Mouse (Mus musculus): Measurements from ENCODE around the gene Cradd. TPM values are rescaled to one million over a fixed set of nuclear protein-coding genes. Genes with fewer than 3 reads are reported as not detected.
A peak's percentile ranks its signal among the peaks of the same experiment; 100 is the strongest.

Gene Cradd
- polyA plus RNA-seq, 1 experiment, result 6.2 TPM

- Histone ChIP-seq H3K4me3 (ENCODE audit: insufficient read depth, low read depth, low read length) (peak overlapping the region; percentile 9; the same call in 1 of the 2 replicates), H3K4me1 (ENCODE audit: control insufficient read depth, insufficient read depth, insufficient read length, low read length) (peaks cover 24% of the 10 kb centered on the region), H3K27ac (replicated peaks; ENCODE audit: low read depth, low read length) (peak overlapping the region; percentile 97)
Measured at GRCm38 (mm10) chr10:95317581-95318391, 6.1 kb downstream of the Cradd start.

DNA sequence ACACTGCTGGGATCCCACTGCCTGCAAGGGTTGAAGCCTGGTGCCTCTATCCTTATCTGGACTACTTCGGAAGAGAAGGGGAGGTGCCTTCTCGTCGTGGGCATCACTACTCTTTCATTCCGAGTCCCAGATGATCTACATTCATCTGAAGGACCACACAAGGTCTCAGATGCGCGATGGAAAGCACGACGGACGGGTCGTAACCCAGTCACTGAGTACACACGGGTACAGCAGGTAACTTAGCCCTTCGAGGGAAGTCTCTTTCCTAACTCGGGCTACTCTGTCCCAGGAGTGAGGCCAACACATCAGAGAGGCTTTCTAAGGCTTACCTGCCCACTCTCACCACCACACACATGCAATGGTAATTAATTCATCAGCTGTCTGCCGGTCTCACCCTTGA, 6.8 kb downstream of the Cradd start:
- no peak overlapping the region for H3K4me3 ChIP-seq (ENCODE audit: insufficient read depth, low read depth, low read length)
- H3K4me1 ChIP-seq (ENCODE audit: control insufficient read depth, insufficient read depth, insufficient read length, low read length), result peaks cover 18% of the 10 kb centered on the region
- H3K27ac ChIP-seq (replicated peaks; ENCODE audit: low read depth, low read length), result peak overlapping the region; percentile 97

DNA sequence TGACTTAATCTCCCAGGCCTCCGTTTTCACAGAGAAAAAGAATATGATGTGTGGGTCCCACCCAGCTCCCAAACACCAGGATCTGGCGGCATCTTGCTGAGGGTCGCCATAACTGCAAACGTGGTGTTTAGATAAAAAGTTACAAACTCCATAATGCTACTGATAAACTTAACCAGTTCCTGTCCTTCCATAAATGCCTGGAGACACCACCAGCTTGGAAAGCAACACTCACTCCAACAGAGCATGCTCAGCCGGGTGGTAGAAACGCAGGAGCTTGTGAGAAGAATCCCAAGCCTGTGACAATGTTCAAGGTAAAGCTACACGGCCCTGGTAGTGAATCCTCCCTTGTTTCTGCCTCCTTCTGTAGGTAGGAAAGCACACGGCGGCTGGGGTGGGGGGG, 7.3 kb downstream of the Cradd start:
- H3K27ac ChIP-seq (replicated peaks; ENCODE audit: low read depth, low read length), result no peak overlapping the region
- H3K4me3 ChIP-seq (ENCODE audit: insufficient read depth, low read depth, low read length), result no peak overlapping the region
- peaks cover 18% of the 10 kb centered on the region for H3K4me1 ChIP-seq (ENCODE audit: control insufficient read depth, insufficient read depth, insufficient read length, low read length)

DNA sequence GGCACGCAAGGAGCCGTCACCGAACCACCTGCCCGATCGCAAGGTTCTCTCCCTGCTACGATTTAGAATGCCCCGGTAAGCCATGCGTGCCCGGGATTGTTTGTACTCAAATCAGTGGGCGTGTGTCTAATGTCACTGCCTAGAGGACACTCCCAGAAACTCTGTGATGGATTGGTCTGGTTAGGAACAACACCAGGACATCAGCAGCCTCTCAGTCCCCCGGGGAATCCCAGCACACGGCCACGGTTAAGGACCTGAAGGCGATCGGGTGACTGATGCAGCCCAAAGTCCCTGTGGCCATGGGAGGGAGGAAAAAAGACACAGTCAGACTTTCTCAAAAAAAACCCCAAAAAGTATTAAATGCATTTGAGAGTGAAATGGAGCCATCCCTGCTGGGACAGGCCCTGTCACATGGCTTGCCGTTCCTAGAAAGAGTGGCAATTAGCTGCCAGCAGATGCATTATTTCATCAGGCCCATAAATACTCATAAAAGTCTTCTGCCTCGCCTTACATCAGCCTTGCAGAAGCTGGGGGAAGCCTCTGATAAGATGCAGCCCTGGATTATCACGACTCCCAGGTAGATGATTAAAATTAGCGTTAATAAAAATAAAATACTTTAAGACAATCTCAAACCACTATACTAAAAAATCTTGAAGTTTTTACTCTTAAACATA, 8.0 kb downstream of the Cradd start:
- Histone ChIP-seq H3K4me3 (ENCODE audit: insufficient read depth, low read depth, low read length) (no peak overlapping the region), H3K4me1 (ENCODE audit: control insufficient read depth, insufficient read depth, insufficient read length, low read length) (peaks cover 16% of the 10 kb centered on the region), H3K27ac (replicated peaks; ENCODE audit: low read depth, low read length) (no peak overlapping the region)

- Histone ChIP-seq H3K4me3 (ENCODE audit: insufficient read depth, low read depth, low read length) (no peak overlapping the region), H3K27ac (replicated peaks; ENCODE audit: low read depth, low read length) (no peak overlapping the region), H3K4me1 (ENCODE audit: control insufficient read depth, insufficient read depth, insufficient read length, low read length) (peaks cover 16% of the 10 kb centered on the region)
Measured at GRCm38 (mm10) chr10:95315321-95315720, 8.6 kb downstream of the Cradd start.

- Histone ChIP-seq H3K4me3 (ENCODE audit: insufficient read depth, low read depth, low read length) (no peak overlapping the region), H3K4me1 (ENCODE audit: control insufficient read depth, insufficient read depth, insufficient read length, low read length) (peaks cover 15% of the 10 kb centered on the region), H3K27ac (replicated peaks; ENCODE audit: low read depth, low read length) (no peak overlapping the region)
Measured at GRCm38 (mm10) chr10:95314019-95314418, 9.9 kb downstream of the Cradd start.

DNA sequence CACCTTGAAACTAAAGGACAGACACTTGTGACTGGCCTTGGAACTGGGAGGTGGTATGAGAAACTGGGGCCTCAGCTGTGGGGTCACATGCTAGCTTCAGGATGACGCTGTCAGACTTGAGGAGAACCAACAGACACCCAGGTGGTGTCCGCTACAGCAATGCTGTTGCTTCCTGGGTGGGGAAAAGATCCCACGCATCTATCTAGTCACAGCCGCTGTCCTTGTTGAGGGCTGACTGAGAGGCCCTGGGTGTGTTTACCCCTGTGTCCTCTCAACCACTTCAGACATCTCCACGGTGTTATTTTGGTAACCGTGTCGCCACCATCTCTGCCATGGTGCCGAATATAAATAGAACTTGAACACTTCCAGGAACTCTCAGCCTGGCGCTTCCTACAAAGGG, 10.4 kb downstream of the Cradd start:
- H3K4me1 ChIP-seq (ENCODE audit: control insufficient read depth, insufficient read depth, insufficient read length, low read length), result peaks cover 12% of the 10 kb centered on the region
- H3K27ac ChIP-seq (replicated peaks; ENCODE audit: low read depth, low read length), result no peak overlapping the region
- no peak overlapping the region for H3K4me3 ChIP-seq (ENCODE audit: insufficient read depth, low read depth, low read length)

DNA sequence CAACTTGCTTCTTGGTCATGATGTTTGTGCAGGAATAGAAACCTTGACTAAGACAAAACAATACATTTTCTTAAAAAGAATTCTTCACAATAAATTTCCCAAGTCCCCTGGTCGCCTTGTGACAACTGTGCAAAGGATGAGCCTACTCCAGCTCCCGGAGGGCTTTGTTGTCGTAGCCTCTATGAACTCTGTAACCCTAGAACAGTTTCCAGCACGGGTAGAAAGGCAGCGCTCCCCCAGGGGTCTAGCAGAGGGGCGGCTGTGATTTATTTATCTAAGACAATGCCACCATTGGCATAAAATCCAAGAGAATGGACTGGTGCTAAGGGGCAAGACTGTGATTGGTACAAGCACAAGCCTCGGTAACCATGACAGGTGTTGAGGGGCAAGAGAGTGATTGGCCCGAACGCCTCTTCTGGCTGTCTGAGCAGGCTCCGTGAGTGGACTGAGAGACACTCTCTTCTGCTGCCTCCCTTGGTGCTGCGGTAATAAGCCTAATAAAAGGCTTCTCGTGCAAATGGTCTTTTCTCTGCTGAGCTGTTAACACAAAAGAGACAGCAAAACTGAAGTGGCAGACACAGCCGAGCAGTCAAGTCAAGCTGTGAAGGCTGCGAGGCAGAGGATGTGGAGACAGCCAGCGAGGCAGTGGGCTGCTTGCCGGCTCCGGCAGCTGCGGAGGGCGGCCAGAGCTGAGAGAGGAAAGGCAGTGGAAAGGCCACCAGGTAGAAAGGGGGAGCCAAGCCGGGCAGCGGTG, 13.1 kb downstream of the Cradd start:
- Histone ChIP-seq H3K4me3 (ENCODE audit: insufficient read depth, low read depth, low read length) (no peak overlapping the region), H3K27ac (replicated peaks; ENCODE audit: low read depth, low read length) (no peak overlapping the region), H3K4me1 (ENCODE audit: control insufficient read depth, insufficient read depth, insufficient read length, low read length) (no peaks in the 10 kb centered on the region)

DNA sequence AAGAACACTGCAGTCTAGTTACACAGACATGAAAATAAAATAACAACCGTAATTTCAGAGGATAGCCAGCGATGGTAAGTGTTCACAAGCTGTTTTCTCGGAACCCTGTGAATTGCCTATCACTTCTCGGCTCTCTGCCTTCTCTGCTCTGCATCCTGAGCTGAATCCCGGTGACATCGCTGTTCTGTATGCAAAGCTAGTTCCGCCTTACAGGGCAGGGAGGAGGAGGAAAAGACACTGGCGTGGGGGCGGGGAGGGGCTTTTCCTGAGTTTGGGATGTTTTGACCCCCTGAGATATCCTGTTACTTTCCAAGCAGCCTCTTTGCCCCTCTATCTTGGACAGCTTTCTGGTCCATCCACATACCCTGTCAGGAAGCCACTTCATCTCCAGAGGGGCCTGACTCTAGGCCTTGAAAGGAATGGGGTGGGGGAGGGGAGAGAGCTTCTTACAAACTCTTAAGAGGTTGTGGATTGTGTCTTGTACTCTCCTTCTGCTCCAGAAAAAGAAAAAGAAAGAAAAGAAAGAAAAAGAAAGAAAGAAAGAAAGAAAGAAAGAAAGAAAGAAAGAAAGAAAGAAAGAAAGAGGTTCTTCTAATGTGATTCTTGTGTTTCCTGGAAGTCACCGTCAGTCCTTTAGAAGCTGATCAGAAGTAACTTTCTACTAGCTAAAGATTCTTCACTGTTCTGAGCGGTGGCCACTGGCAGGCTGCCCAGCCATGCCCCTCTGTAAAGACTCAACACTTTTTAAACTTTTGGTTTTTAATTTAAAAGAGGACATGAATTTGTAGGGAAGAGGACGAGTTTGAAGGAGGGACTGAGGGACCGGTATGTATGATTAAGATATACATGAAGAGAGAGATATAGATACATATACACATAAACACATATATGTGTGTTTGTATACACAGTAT, 14.3 kb downstream of the Cradd start:
- Histone ChIP-seq H3K27ac (replicated peaks; ENCODE audit: low read depth, low read length) (no peak overlapping the region), H3K4me1 (ENCODE audit: control insufficient read depth, insufficient read depth, insufficient read length, low read length) (no peaks in the 10 kb centered on the region), H3K4me3 (ENCODE audit: insufficient read depth, low read depth, low read length) (no peak overlapping the region)

- Histone ChIP-seq H3K4me1 (ENCODE audit: control insufficient read depth, insufficient read depth, insufficient read length, low read length) (peaks cover 6% of the 10 kb centered on the region), H3K4me3 (ENCODE audit: insufficient read depth, low read depth, low read length) (no peak overlapping the region), H3K27ac (replicated peaks; ENCODE audit: low read depth, low read length) (no peak overlapping the region)
Measured at GRCm38 (mm10) chr10:95308991-95309390, 14.9 kb downstream of the Cradd start.

GRCm38 (mm10) chr10:95307916-95308315, 16.0 kb downstream of the Cradd start:
- no peak overlapping the region for H3K4me3 ChIP-seq (ENCODE audit: insufficient read depth, low read depth, low read length)
- peaks cover 6% of the 10 kb centered on the region for H3K4me1 ChIP-seq (ENCODE audit: control insufficient read depth, insufficient read depth, insufficient read length, low read length)

GRCm38 (mm10) chr10:95306824-95307552, 16.9 kb downstream of the Cradd start:
- Histone ChIP-seq H3K4me3 (ENCODE audit: insufficient read depth, low read depth, low read length) (no peak overlapping the region), H3K4me1 (ENCODE audit: control insufficient read depth, insufficient read depth, insufficient read length, low read length) (peaks cover 6% of the 10 kb centered on the region), H3K27ac (replicated peaks; ENCODE audit: low read depth, low read length) (no peak overlapping the region)

More at GRCm38 (mm10) chr10:95307916-95308315, 16.0 kb downstream of the Cradd start:
- no peak overlapping the region for H3K27ac ChIP-seq (replicated peaks; ENCODE audit: low read depth, low read length)

GRCm38 (mm10) chr10:95304240-95304639, 19.7 kb downstream of the Cradd start:
- H3K4me3 ChIP-seq (ENCODE audit: insufficient read depth, low read depth, low read length), result no peak overlapping the region
- H3K27ac ChIP-seq (replicated peaks; ENCODE audit: low read depth, low read length), result peak overlapping the region; percentile 52
- peaks cover 6% of the 10 kb centered on the region for H3K4me1 ChIP-seq (ENCODE audit: control insufficient read depth, insufficient read depth, insufficient read length, low read length)
